Mouse (Mus musculus): ENCODE results near the gene Ubtf.
"Not testable (repeated sequence)": the region's sequence is repeated elsewhere in the genome, so short reads cannot be mapped to it uniquely, and the experiment has no call there.

The Ubtf gene

GRCm38 (mm10) chr11:102294887-102295597, 24.5 kb downstream of the Ubtf start:
- DNase-seq (ENCODE audit: low spot score in 2 of 2): peak in 1 of 2 experiments; percentile 36

GRCm38 (mm10) chr11:102294416-102294815, 25.1 kb downstream of the Ubtf start:
- DNase-seq (ENCODE audit: low spot score in 2 of 2): no peak

DNA sequence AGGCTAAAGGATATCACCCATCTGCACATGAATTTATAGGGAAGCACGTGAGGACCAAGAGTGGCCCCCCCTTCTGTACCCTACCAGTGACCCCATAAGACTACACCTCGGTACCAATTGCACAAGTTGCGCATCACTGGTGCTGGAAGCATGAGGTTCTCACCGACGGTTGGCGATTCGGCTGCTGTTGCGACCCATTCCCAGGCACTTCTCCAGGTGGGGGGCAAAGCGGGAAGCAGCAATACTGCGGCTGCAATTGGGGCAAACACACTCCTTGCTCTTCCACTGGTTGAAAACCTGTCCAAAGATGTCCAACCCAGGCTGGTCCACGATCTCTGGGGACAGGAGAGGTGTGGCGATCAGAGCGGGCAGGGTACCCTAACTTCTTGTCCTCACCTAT, 25.6 kb downstream of the Ubtf start:
- DNase-seq (ENCODE audit: low spot score in 2 of 2): no peak

- no peak for DNase-seq (ENCODE audit: low spot score in 2 of 2)
These were observed 28.4 kb downstream of the Ubtf start for GRCm38 (mm10) chr11:102291051-102291535.

- no peak for DNase-seq (ENCODE audit: low spot score in 2 of 2)
These were observed 29.4 kb downstream of the Ubtf start for GRCm38 (mm10) chr11:102290141-102290540.

- DNase-seq (ENCODE audit: low spot score in 2 of 2): no peak
These were observed 29.9 kb downstream of the Ubtf start for GRCm38 (mm10) chr11:102289511-102290100.

DNA sequence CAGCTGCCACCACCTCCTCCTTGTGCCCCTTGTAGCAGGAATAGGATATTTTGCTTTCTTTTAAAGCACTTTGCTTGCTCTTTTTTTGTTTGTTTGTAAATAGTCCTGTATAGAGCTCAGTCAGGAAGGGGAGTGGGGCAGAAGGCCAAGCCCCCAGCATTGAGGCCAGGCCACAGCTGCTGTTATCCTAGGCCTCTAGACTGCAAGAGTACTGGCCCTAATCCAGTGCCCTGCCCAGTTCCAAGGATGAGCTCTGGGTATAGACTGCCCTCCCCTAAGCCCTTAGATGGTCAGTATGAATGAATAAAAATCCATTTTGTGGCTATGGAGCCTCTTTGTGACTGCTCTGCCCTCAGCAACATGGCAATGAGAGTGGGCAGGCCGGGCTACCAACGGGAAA, 30.6 kb downstream of the Ubtf start:
- no peak for DNase-seq (ENCODE audit: low spot score in 2 of 2)

DNA sequence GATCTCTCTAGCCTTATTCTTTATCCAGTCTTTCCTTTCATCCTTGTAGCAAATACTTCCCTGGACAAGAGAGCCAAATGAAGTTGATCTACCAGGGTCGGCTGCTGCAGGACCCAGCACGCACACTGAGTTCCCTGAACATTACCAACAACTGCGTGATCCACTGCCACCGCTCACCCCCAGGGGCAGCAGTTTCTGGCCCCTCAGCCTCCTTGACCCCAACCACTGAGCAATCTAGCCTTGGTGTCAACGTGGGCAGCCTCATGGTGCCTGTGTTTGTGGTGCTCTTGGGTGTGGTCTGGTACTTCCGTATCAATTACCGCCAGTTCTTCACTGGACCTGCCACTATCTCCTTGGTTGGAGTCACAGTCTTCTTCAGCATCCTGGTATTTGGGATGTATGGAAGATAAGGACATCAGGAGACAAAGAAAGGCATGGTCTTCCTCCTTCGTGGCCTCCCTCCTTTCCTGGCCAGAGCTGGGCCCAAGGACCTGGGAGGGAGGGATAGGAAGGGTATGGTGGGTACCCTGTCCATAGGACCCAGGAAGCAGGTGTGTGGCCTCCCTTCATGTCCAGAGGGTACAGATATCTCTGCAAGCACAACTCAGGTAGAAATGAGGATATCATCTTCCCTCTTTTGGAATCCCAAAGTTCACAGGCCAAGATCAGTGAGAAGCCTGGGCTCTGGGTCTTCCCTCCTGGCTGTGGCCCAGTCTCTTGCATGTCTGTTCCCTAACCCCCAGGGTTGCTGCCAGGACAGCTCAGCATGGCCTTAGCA, 31.3 kb downstream of the Ubtf start:
- DNase-seq (ENCODE audit: low spot score in 2 of 2): no peak

DNA sequence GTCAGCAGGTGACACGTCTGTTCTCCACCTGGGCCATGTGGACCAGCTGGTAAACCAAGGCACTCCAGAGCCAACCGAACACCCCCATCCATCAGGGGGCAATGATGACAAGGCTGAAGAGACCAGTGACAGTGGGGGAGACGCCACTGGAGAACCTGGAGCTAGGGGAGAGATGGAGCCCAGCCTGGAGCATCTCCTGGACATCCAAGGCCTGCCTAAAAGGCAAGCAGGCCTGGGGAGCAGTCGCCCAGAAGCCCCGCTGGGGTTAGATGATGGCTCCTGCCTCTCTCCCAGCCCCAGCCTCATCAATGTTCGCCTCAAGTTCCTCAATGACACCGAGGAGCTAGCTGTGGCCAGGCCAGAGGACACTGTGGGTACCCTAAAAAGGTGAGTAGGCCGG, 32.1 kb downstream of the Ubtf start:
- DNase-seq (ENCODE audit: low spot score in 2 of 2): no peak

- DNase-seq (ENCODE audit: low spot score in 2 of 2): peak in 1 of 2 experiments; percentile 70
These were observed 34.3 kb downstream of the Ubtf start for GRCm38 (mm10) chr11:102285095-102285834.

DNA sequence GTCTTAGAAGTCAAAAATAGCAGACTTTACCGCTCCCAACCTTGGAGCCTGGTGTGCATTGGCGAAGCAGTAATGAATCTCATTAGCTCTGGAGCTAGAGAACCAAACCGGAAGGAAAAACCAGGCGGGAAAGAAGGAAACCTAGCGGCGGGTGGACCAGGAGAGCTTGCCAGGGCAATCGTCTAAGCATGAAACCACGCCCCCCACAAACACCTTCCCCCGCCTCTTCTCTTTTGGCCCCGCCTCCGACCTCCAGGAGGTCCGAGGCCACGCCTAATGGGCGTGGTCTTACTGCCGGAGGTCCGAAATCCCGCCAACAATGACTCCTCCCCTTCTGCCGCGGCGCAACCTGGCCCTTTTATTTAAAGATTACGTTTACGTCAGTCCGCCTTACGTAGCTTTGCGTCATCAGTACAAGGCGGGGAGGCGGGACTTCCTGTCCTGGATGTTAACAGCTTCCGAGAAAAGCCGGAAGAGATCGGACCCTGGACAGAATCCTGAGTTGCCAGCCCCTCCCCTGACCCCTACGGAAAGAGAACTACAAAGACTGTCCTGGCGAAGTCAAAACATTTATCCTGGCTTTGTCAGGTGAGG, 34.9 kb downstream of the Ubtf start, which contains the start of gene Tmub2:
Gene Tmub2, plus strand, starts transcription at position 431 of the 594 bp plus-strand sequence.
- peak; percentile 93 for DNase-seq (ENCODE audit: low spot score in 2 of 2)

DNA sequence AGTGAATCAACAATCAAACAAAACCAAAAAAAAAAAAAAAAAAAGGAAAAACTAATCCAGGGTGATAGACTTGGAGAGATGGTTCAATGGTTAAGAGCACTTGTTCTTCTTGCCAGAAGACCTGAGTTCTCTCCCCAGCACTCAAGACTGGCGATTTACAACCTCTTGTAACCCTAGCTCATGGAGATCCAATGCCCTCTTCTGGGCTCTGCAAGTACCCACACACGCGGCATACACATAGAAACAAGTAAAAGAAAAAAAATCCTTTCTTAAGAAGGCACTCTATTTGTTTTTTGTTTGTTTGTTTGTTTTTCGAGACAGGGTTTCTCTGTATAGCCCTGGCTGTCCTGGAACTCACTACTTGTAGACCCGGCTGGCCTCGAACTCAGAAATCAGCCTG, 35.6 kb downstream of the Ubtf start:
- no peak for DNase-seq (ENCODE audit: low spot score in 2 of 2)

- not testable (repeated sequence) for DNase-seq (ENCODE audit: low spot score in 2 of 2)
These were observed 39.3 kb downstream of the Ubtf start for GRCm38 (mm10) chr11:102280267-102280666.

DNA sequence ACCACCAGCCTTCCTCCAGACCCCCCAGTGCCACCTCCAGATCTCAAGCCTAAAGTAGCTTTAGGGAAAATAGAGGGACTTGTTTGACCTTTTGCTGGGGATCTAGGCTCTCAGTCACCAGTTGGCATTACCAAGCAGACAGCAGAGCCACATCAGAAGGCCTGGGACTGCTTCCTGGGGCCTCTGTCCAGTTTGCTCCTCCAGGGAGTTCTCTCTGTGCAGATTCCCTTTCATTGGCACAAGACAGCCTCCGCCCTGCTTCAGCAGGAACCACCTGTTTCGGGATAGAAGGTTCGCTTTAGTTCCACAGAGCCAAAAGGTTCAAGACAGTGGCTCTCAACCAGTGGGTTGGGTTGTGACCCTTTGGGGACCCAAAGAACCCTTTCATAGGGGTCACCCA, 39.9 kb downstream of the Ubtf start:
- DNase-seq (ENCODE audit: low spot score in 2 of 2): no peak

- DNase-seq (ENCODE audit: low spot score in 2 of 2): no peak
These were observed 41.8 kb downstream of the Ubtf start for GRCm38 (mm10) chr11:102277754-102278153.

- DNase-seq (ENCODE audit: low spot score in 2 of 2): no peak
These were observed 43.1 kb downstream of the Ubtf start for GRCm38 (mm10) chr11:102276411-102276915.

- no peak for DNase-seq (ENCODE audit: low spot score in 2 of 2)
These were observed 50.9 kb downstream of the Ubtf start, which contains the start of gene Asb16 for GRCm38 (mm10) chr11:102268520-102269244. Gene Asb16, plus strand, starts transcription at chr11:102268743.

- peak in 1 of 2 experiments; percentile 44 for DNase-seq (ENCODE audit: low spot score in 2 of 2)
These were observed 52.1 kb downstream of the Ubtf start for GRCm38 (mm10) chr11:102267480-102267879.

- DNase-seq (ENCODE audit: low spot score in 2 of 2): no peak
These were observed 52.7 kb downstream of the Ubtf start for GRCm38 (mm10) chr11:102266631-102267355.

- DNase-seq (ENCODE audit: low spot score in 2 of 2): no peak
These were observed 53.7 kb downstream of the Ubtf start for GRCm38 (mm10) chr11:102265816-102266215.

All from spleen, postnatal 14 days (tissue).